Mouse (Mus musculus): ENCODE data around the gene Adprm. TPM values are rescaled to one million over a fixed set of nuclear protein-coding genes. Genes with fewer than 3 reads are reported as not detected.

Adprm gene
- polyA plus RNA-seq, 1 experiment from 2014 or later, result 17.3 TPM

- DNase-seq (ENCODE audit: low spot score), result peak; percentile 52
- Histone ChIP-seq H3K9ac (ENCODE audit: low read length) (no peak overlapping the region), H3K27me3 (ENCODE audit: control insufficient read depth, insufficient read depth, low read length) (no peaks in the 10 kb centered on the region), H3K4me3 (ENCODE audit: low read depth, low read length) (no peak overlapping the region), H3K4me2 (replicated peaks; ENCODE audit: low read depth) (no peak overlapping the region), H3K4me1 (replicated peaks; ENCODE audit: control insufficient read depth, insufficient read depth) (no peaks in the 10 kb centered on the region; the same call in 1 of the 2 replicates), H3K27ac (replicated peaks) (no peak overlapping the region), H3K9me3 (ENCODE audit: control insufficient read depth, low read length) (no peaks in the 10 kb centered on the region), H3K36me3 (ENCODE audit: control insufficient read depth, insufficient read depth, low read length) (no peaks in the 10 kb centered on the region)
- peak; percentile 58; the same call in 1 of the 2 replicates for ATAC-seq (ENCODE audit: low FRiP score, low TSS enrichment)
- 5% methylated on average over 3 of the region's 3 CpGs for whole genome bisulfite sequencing
- no peak for TF ChIP-seq EP300 (optimal IDR thresholded peaks at IDR 0.05)
- TF ChIP-seq CTCF (IDR thresholded peaks at IDR 0.05; ENCODE audit: low read depth), result peak; percentile 82
Measured at GRCm38 (mm10) chr11:67080168-67080567, 27.8 kb upstream of the Adprm start.

- H3K4me3 ChIP-seq (ENCODE audit: low read depth, low read length), result no peak overlapping the region
- no peak overlapping the region for H3K27ac ChIP-seq (replicated peaks)
- no peak overlapping the region for H3K4me2 ChIP-seq (replicated peaks; ENCODE audit: low read depth)
- DNase-seq (ENCODE audit: low spot score) (no peak), ATAC-seq (ENCODE audit: low FRiP score, low TSS enrichment) (no peak)
- TF ChIP-seq CTCF (IDR thresholded peaks at IDR 0.05; ENCODE audit: low read depth) (no peak), EP300 (optimal IDR thresholded peaks at IDR 0.05) (no peak)
- H3K36me3 ChIP-seq (ENCODE audit: control insufficient read depth, insufficient read depth, low read length), result no peaks in the 10 kb centered on the region
- 68% methylated on average over 11 of the region's 11 CpGs for WGBS
- no peaks in the 10 kb centered on the region for H3K9me3 ChIP-seq (ENCODE audit: control insufficient read depth, low read length)
- no peaks in the 10 kb centered on the region; the same call in 1 of the 2 replicates for H3K4me1 ChIP-seq (replicated peaks; ENCODE audit: control insufficient read depth, insufficient read depth)
- H3K27me3 ChIP-seq (ENCODE audit: control insufficient read depth, insufficient read depth, low read length), result no peaks in the 10 kb centered on the region
- no peak overlapping the region for H3K9ac ChIP-seq (ENCODE audit: low read length)
Measured at GRCm38 (mm10) chr11:67079740-67080139, 27.3 kb upstream of the Adprm start.

GRCm38 (mm10) chr11:67078888-67079287 lies 26.5 kb upstream of the Adprm start:
- no peak overlapping the region for H3K9ac ChIP-seq (ENCODE audit: low read length)
- 89% methylated on average over 6 of the region's 6 CpGs for WGBS
- no peak overlapping the region for H3K4me3 ChIP-seq (ENCODE audit: low read depth, low read length)
- no peaks in the 10 kb centered on the region for H3K9me3 ChIP-seq (ENCODE audit: control insufficient read depth, low read length)
- DNase-seq (ENCODE audit: low spot score) (no peak), ATAC-seq (ENCODE audit: low FRiP score, low TSS enrichment) (no peak)
- no peaks in the 10 kb centered on the region; the same call in 1 of the 2 replicates for H3K4me1 ChIP-seq (replicated peaks; ENCODE audit: control insufficient read depth, insufficient read depth)
- H3K4me2 ChIP-seq (replicated peaks; ENCODE audit: low read depth), result no peak overlapping the region
- H3K36me3 ChIP-seq (ENCODE audit: control insufficient read depth, insufficient read depth, low read length), result no peaks in the 10 kb centered on the region
- H3K27ac ChIP-seq (replicated peaks), result no peak overlapping the region
- no peaks in the 10 kb centered on the region for H3K27me3 ChIP-seq (ENCODE audit: control insufficient read depth, insufficient read depth, low read length)
- TF ChIP-seq CTCF (IDR thresholded peaks at IDR 0.05; ENCODE audit: low read depth) (no peak), EP300 (optimal IDR thresholded peaks at IDR 0.05) (no peak)

- Histone ChIP-seq H3K4me3 (ENCODE audit: low read depth, low read length) (no peak within 1 kb of the TSS), H3K27me3 (ENCODE audit: control insufficient read depth, insufficient read depth, low read length) (no peaks in the 10 kb centered on the region), H3K4me1 (replicated peaks; ENCODE audit: control insufficient read depth, insufficient read depth) (no peaks in the 10 kb centered on the region; the same call in 1 of the 2 replicates), H3K9ac (ENCODE audit: low read length) (no peak within 1 kb of the TSS), H3K36me3 (ENCODE audit: control insufficient read depth, insufficient read depth, low read length) (no peaks in the 10 kb centered on the region), H3K9me3 (ENCODE audit: control insufficient read depth, low read length) (no peaks in the 10 kb centered on the region), H3K4me2 (replicated peaks; ENCODE audit: low read depth) (no peak within 1 kb of the TSS), H3K27ac (replicated peaks) (no peak within 1 kb of the TSS)
- DNase-seq (ENCODE audit: low spot score) (no peak), ATAC-seq (ENCODE audit: low FRiP score, low TSS enrichment) (no peak)
- no peak for TF ChIP-seq CTCF (IDR thresholded peaks at IDR 0.05; ENCODE audit: low read depth)
- no peak for TF ChIP-seq EP300 (optimal IDR thresholded peaks at IDR 0.05)
- WGBS, result 78% methylated on average over 5 of the region's 5 CpGs
Measured at GRCm38 (mm10) chr11:67078000-67078399, 25.6 kb upstream of the Adprm start, which contains the start of gene Myh3. Gene Myh3, plus strand, starts transcription at chr11:67078300.

GRCm38 (mm10) chr11:67077435-67077834 lies 25.0 kb upstream of the Adprm start:
- H3K4me1 ChIP-seq (replicated peaks; ENCODE audit: control insufficient read depth, insufficient read depth), result no peaks in the 10 kb centered on the region; the same call in 1 of the 2 replicates
- DNase-seq (ENCODE audit: low spot score) (no peak), ATAC-seq (ENCODE audit: low FRiP score, low TSS enrichment) (no peak)
- no peaks in the 10 kb centered on the region for H3K27me3 ChIP-seq (ENCODE audit: control insufficient read depth, insufficient read depth, low read length)
- no peak for TF ChIP-seq EP300 (optimal IDR thresholded peaks at IDR 0.05)
- TF ChIP-seq CTCF (IDR thresholded peaks at IDR 0.05; ENCODE audit: low read depth), result no peak
- no peak overlapping the region for H3K9ac ChIP-seq (ENCODE audit: low read length)
- WGBS, result 62% methylated on average over 3 of the region's 3 CpGs
- H3K27ac ChIP-seq (replicated peaks), result no peak overlapping the region
- no peaks in the 10 kb centered on the region for H3K9me3 ChIP-seq (ENCODE audit: control insufficient read depth, low read length)
- H3K36me3 ChIP-seq (ENCODE audit: control insufficient read depth, insufficient read depth, low read length), result no peaks in the 10 kb centered on the region
- H3K4me2 ChIP-seq (replicated peaks; ENCODE audit: low read depth), result no peak overlapping the region
- no peak overlapping the region for H3K4me3 ChIP-seq (ENCODE audit: low read depth, low read length)

DNA sequence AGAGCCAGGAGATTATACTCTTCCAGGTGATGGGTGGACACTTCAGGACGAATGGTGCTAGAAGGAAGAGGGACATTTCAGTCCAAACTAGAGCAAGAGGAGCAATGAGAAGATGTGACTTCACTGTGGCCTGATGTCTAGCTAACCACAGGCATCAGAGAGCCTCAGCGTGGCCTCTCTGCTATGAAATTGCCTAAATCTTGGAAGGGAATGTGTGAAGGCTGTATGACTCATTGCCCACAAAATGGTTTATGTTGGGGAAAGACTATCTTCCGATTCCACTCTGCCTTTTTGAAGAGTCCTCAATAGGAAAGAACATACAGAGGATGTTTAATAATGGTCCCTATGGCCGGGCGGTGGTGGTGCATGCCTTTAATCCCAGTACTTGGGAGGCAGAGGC lies 24.4 kb upstream of the Adprm start:
- no peaks in the 10 kb centered on the region for H3K36me3 ChIP-seq (ENCODE audit: control insufficient read depth, insufficient read depth, low read length)
- ATAC-seq (ENCODE audit: low FRiP score, low TSS enrichment), result no peak
- no peak for DNase-seq (ENCODE audit: low spot score)
- H3K4me2 ChIP-seq (replicated peaks; ENCODE audit: low read depth), result no peak overlapping the region
- WGBS, result 78% methylated on average over 5 of the region's 5 CpGs
- no peak overlapping the region for H3K9ac ChIP-seq (ENCODE audit: low read length)
- H3K9me3 ChIP-seq (ENCODE audit: control insufficient read depth, low read length), result no peaks in the 10 kb centered on the region
- TF ChIP-seq EP300 (optimal IDR thresholded peaks at IDR 0.05) (no peak), CTCF (IDR thresholded peaks at IDR 0.05; ENCODE audit: low read depth) (no peak)
- no peak overlapping the region for H3K4me3 ChIP-seq (ENCODE audit: low read depth, low read length)
- H3K27me3 ChIP-seq (ENCODE audit: control insufficient read depth, insufficient read depth, low read length), result no peaks in the 10 kb centered on the region
- H3K4me1 ChIP-seq (replicated peaks; ENCODE audit: control insufficient read depth, insufficient read depth), result no peaks in the 10 kb centered on the region; the same call in 1 of the 2 replicates
- H3K27ac ChIP-seq (replicated peaks), result no peak overlapping the region

All from stomach, postnatal 0 days (tissue).